Mouse (Mus musculus): ENCODE measurements at regions not wholly inside any gene's neighbourhood (a gene's known extent, or its start where the extent isn't known, plus 50 kb on each side); places are given as distances from the start of the nearest gene placed in this dataset.

DNA sequence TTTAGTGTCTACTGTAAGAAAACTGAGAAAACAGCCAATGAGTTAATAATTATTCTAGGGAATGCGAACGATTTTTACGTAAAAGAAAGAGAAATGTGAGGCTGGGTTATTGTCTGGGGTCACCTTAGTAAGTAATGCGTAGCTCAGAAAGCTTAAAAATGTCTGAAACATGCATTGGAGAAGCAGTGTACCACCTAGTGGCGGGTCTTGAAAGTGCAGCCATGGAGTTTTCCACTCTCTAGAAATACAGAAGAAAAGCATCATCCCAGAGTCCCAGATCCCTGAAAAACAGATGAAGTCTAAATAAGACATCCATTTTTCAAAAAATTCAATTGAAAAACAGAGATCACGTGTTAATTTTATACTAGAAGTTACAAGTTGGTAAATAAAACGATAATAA is 67.0 kb upstream of the Pkn2 start:
- POLR2A ChIA-PET: interaction anchor here in 2 of 4 experiments (0.6 to 0.9 kb wide), 3 partner anchors 9 to 67 kb away, joined by 3 to 5 read pairs (median 3); partner anchors contain the start of gene Pkn2 (in 1 of the 2)
- CTCF ChIA-PET: interaction anchor here (0.5 to 1.0 kb wide), 20 partner anchors 8 to 506 kb away, joined by 3 to 9 read pairs (median 3); partner anchors contain the start of gene Pkn2 (in 1 of the 4)

DNA sequence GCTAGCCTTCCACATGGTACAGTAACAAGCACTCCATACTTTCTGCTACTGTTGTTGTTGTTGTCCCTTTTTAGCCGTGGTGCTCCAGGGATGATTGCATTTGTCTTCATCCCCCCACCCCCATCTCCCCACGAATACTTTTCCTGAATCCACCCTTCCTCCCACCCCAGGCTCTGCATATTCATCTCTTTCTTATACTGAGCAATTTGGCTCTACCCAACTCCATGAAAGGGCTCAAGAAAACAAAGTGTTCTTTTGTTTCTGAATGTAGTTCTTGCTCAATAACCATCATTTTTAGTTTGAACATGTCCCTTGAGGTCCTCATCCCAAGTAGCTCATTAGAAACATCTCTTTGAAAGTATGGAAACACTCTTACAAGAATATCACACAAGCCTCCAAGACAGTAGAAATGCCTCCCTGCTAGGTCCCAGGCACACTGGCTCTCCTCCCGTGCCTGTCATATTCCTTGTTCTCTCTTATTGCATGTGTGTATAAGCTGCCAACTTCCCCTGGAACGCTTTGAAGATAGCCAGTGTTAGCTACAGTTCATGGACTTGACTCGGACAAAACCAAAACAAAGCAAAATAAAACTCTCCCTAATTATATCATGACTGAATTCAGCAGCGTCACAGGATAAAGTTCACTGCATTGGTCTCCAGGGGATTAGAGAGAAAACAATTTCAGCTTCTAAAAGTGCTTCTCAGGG is 59.7 kb upstream of the Pkn2 start:
- ChIA-PET POLR2A (interaction anchor here in 1 of 4 experiments (1.0 kb wide), 1 partner anchor 13 kb away, joined by 3 read pairs; no protein-coding TSS in a partner anchor), CTCF (interaction anchor here in 1 of 4 experiments (0.6 to 0.8 kb wide), 2 partner anchors 14 to 39 kb away, joined by 5 to 7 read pairs; no protein-coding TSS in a partner anchor)

DNA sequence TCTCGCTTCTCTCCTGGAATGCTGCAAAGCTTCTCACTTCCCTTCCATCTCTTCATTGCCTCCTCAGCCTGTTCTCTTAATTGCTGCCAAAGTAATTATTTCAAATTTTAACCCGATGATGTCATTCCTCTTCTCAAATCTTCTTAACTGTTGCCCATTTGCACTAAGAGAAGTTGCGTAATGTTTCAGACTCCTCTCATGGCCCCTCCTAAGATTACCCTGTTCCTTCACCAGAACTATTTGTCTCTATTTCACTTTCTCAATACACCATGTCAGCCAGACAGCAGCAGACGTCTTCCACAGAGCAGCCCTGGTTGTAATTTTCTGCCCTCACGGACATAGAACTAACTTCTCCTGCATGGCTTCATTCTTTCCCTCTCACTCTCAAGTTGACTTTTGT is 59.1 kb upstream of the Pkn2 start:
- CTCF ChIA-PET: interaction anchor here in 2 of 4 experiments (0.6 to 1.9 kb wide), 2 partner anchors 8 to 38 kb away, joined by 5 to 9 read pairs; no protein-coding TSS in a partner anchor
- POLR2A ChIA-PET: no interaction called here

DNA sequence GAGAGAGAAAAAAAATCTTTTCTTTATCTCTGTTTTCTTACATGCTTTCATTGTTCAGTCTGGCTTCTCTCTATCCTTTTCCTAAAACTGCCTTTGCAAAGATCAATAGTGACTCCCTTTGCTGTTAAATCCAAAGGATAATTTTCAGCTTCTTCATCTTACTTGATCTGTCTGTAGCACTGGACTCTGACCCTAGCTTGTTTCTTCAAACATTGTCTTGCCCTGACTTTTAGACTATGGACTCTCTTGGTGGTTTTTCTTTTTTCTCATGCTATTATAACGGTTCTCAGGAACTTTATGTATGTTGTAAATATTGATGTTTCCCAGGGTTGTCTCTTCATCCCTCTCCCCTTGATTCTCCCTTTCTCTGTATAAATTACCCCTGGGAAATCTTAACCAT is 58.0 kb upstream of the Pkn2 start:
- CTCF ChIA-PET: interaction anchor here in 1 of 4 experiments (1.9 kb wide), 1 partner anchor 9 kb away, joined by 9 read pairs; no protein-coding TSS in a partner anchor
- POLR2A ChIA-PET: interaction anchor here in 1 of 4 experiments (0.6 kb wide), 1 partner anchor 1017 kb away, joined by 3 read pairs; no protein-coding TSS in a partner anchor

DNA sequence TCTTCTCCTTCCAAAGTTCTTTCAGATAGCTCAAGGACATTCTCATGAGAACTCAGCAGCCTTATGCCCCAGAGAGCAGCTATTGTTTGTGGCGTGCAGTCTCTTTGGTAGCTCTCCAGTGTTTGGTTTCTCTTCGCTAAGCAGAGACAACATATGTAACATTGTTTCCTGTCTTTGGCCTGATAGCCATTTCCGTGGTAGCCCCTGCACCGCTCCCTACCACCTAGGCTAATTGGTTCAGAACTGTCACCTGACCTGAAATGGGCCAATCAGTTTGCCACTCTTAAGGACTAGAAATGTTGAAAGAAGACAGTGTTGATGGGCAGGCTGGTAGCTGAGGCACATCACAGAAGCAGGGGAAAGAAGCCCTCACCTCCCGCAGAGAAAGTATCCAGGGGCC is 54.1 kb upstream of the Pkn2 start:
- ChIA-PET CTCF (interaction anchor here in 2 of 4 experiments (1.1 kb wide), 2 partner anchors 13 kb away, joined by 3 to 4 read pairs; no protein-coding TSS in a partner anchor), POLR2A (interaction anchor here in 2 of 4 experiments (1.1 to 1.5 kb wide), 4 partner anchors 54 to 171 kb away, joined by 3 to 5 read pairs (median 3); partner anchors contain the start of genes Pkn2 (in 2 of the 2) and Gtf2b (in 1 of the 2))

DNA sequence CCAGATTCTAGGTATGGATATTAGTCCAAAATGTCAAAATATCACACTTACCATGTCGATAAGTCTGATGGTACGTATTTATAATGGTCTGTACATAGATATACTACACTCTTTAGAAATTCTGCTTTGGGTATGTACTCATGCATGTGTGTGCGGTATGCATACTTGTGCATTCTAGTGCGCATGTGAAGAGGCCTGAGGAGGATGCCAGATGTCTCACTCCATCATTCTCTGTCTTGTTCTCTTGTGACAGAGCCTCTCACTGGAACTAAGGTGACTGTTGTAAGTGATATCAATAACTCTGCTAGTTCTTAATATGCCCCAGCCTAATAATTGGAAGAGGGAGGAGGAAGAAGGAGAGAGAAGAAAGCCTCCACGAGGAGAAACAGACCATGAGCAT is 52.5 kb upstream of the Pkn2 start:
- CTCF ChIA-PET: no interaction called here

DNA sequence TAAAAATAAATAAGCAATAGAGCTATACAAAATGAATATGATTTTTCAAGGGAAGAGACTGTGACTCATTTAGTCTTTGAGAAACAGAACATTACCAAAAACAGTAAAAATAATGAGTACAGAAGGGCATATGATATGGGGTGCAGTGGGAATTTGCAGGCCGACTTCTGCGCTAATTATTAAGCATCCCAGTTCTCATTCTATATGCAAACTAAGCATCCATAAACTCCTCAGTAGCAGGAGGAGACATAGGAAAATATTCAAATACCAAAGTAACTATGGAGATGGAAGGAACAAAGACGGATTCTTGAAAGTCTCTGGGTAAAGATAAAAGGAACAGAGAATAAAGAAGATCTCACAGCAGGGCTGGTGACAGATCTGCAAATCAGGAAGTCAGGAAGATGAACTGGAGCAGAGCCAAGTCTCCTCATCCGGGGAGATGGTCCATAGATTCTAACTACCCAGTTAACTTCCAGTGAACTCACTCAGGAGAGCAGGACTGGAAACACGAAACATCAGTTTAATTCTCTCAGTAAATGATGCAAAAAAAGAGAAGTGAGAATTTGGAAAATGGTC is 52.0 kb upstream of the Pkn2 start:
- ChIA-PET CTCF (no interaction called here), POLR2A (no interaction called here)

More for the DNA sequence above, 52.5 kb upstream of the Pkn2 start:
- POLR2A ChIA-PET: interaction anchor here in 1 of 4 experiments (1.5 kb wide), 1 partner anchor 53 kb away, joined by 3 read pairs; the partner anchor contains the start of gene Pkn2
